Mouse (Mus musculus): ENCODE results near the gene Mef2a.

GRCm38 (mm10) chr7:67199412-67199811, 173.2 kb downstream of the Mef2a start:
- TF ChIP-seq POLR2A (IDR thresholded peaks at IDR 0.05; ENCODE audit: borderline replicate concordance, insufficient read depth, low read length) (no peak), CTCF (IDR thresholded peaks at IDR 0.05; ENCODE audit: borderline replicate concordance, insufficient read depth, low read depth, low read length) (peak; percentile 94)
